Mouse (Mus musculus): ENCODE measurements around the gene Clpx. TPM values are rescaled to one million over a fixed set of nuclear protein-coding genes. Genes with fewer than 3 reads are reported as not detected.
"Not testable (repeated sequence)": the region's sequence is repeated elsewhere in the genome, so short reads cannot be mapped to it uniquely, and the experiment has no call there.

The Clpx gene
- polyA plus RNA-seq, 1 experiment, result 4.0 TPM

- Histone ChIP-seq H3K4me1 (ENCODE audit: control insufficient read depth, insufficient read depth, insufficient read length) (no peaks in the 10 kb centered on the region), H3K4me3 (ENCODE audit: extremely low read depth, insufficient read depth, insufficient read length) (no peak overlapping the region), H3K27ac (ENCODE audit: insufficient read depth, low read length) (no peak overlapping the region), H3K36me3 (ENCODE audit: control insufficient read depth, insufficient read depth, low read length) (peaks cover 38% of the 10 kb centered on the region), H3K27me3 (ENCODE audit: control insufficient read depth, insufficient read depth, low read length) (no peaks in the 10 kb centered on the region)
- TF ChIP-seq CTCF (IDR thresholded peaks at IDR 0.05; ENCODE audit: extremely low read depth, insufficient read depth, insufficient read length, insufficient replicate concordance) (no peak), POLR2A (IDR thresholded peaks at IDR 0.05; ENCODE audit: low read depth, low read length) (no peak)
- WGBS, result 90% methylated on average over 11 of the region's 11 CpGs
- DNase-seq (ENCODE audit: low read depth in 1 of 2, low spot score in 2 of 2), result no peak
Observed at GRCm38 (mm10) chr9:65322255-65322900, 28.3 kb downstream of the Clpx start.

- TF ChIP-seq POLR2A (IDR thresholded peaks at IDR 0.05; ENCODE audit: low read depth, low read length), result no peak
- no peak for DNase-seq (ENCODE audit: low read depth in 1 of 2, low spot score in 2 of 2)
- no peak overlapping the region for H3K27ac ChIP-seq (ENCODE audit: insufficient read depth, low read length)
- H3K4me3 ChIP-seq (ENCODE audit: extremely low read depth, insufficient read depth, insufficient read length), result no peak overlapping the region
- H3K36me3 ChIP-seq (ENCODE audit: control insufficient read depth, insufficient read depth, low read length), result peaks cover 33% of the 10 kb centered on the region
- H3K4me1 ChIP-seq (ENCODE audit: control insufficient read depth, insufficient read depth, insufficient read length), result no peaks in the 10 kb centered on the region
- no peaks in the 10 kb centered on the region for H3K27me3 ChIP-seq (ENCODE audit: control insufficient read depth, insufficient read depth, low read length)
Observed at GRCm38 (mm10) chr9:65325971-65326370, 31.9 kb downstream of the Clpx start.

- Histone ChIP-seq H3K36me3 (ENCODE audit: control insufficient read depth, insufficient read depth, low read length) (peaks cover 29% of the 10 kb centered on the region), H3K27ac (ENCODE audit: insufficient read depth, low read length) (no peak overlapping the region), H3K27me3 (ENCODE audit: control insufficient read depth, insufficient read depth, low read length) (no peaks in the 10 kb centered on the region), H3K4me1 (ENCODE audit: control insufficient read depth, insufficient read depth, insufficient read length) (no peaks in the 10 kb centered on the region), H3K4me3 (ENCODE audit: extremely low read depth, insufficient read depth, insufficient read length) (no peak overlapping the region)
- TF ChIP-seq CTCF (IDR thresholded peaks at IDR 0.05; ENCODE audit: extremely low read depth, insufficient read depth, insufficient read length, insufficient replicate concordance), result no peak
- no peak for TF ChIP-seq POLR2A (IDR thresholded peaks at IDR 0.05; ENCODE audit: low read depth, low read length)
- no peak for DNase-seq (ENCODE audit: low read depth in 1 of 2, low spot score in 2 of 2)
- WGBS, result 97% methylated on average over 2 of the region's 2 CpGs
Observed at GRCm38 (mm10) chr9:65327371-65327770, 33.3 kb downstream of the Clpx start.

GRCm38 (mm10) chr9:65333958-65334357 is 39.9 kb downstream of the Clpx start:
- H3K27me3 ChIP-seq (ENCODE audit: control insufficient read depth, insufficient read depth, low read length), result no peaks in the 10 kb centered on the region
- H3K4me1 ChIP-seq (ENCODE audit: control insufficient read depth, insufficient read depth, insufficient read length), result no peaks in the 10 kb centered on the region
- TF ChIP-seq POLR2A (IDR thresholded peaks at IDR 0.05; ENCODE audit: low read depth, low read length) (no peak), CTCF (IDR thresholded peaks at IDR 0.05; ENCODE audit: extremely low read depth, insufficient read depth, insufficient read length, insufficient replicate concordance) (no peak)
- DNase-seq (ENCODE audit: low read depth in 1 of 2, low spot score in 2 of 2), result no peak
- peaks cover 1% of the 10 kb centered on the region; the same call in 1 of the 2 replicates for H3K36me3 ChIP-seq (ENCODE audit: control insufficient read depth, insufficient read depth, low read length)
- no peak overlapping the region for H3K27ac ChIP-seq (ENCODE audit: insufficient read depth, low read length)
- H3K4me3 ChIP-seq (ENCODE audit: extremely low read depth, insufficient read depth, insufficient read length), result no peak overlapping the region
- 93% methylated on average over 5 of the region's 5 CpGs for WGBS

GRCm38 (mm10) chr9:65339146-65339545 is 45.1 kb downstream of the Clpx start:
- 88% methylated on average over 4 of the region's 4 CpGs for WGBS
- H3K4me3 ChIP-seq (ENCODE audit: extremely low read depth, insufficient read depth, insufficient read length), result no peak overlapping the region
- TF ChIP-seq CTCF (IDR thresholded peaks at IDR 0.05; ENCODE audit: extremely low read depth, insufficient read depth, insufficient read length, insufficient replicate concordance) (no peak), POLR2A (IDR thresholded peaks at IDR 0.05; ENCODE audit: low read depth, low read length) (no peak)
- DNase-seq (ENCODE audit: low read depth in 1 of 2, low spot score in 2 of 2), result no peak
- no peaks in the 10 kb centered on the region for H3K4me1 ChIP-seq (ENCODE audit: control insufficient read depth, insufficient read depth, insufficient read length)
- H3K27me3 ChIP-seq (ENCODE audit: control insufficient read depth, insufficient read depth, low read length), result no peaks in the 10 kb centered on the region
- no peaks in the 10 kb centered on the region for H3K36me3 ChIP-seq (ENCODE audit: control insufficient read depth, insufficient read depth, low read length)
- no peak overlapping the region for H3K27ac ChIP-seq (ENCODE audit: insufficient read depth, low read length)

GRCm38 (mm10) chr9:65340414-65340813 is 46.4 kb downstream of the Clpx start:
- DNase-seq (ENCODE audit: low read depth in 1 of 2, low spot score in 2 of 2), result no peak
- H3K4me3 ChIP-seq (ENCODE audit: extremely low read depth, insufficient read depth, insufficient read length), result no peak overlapping the region
- 88% methylated on average over 2 of the region's 2 CpGs for WGBS
- TF ChIP-seq POLR2A (IDR thresholded peaks at IDR 0.05; ENCODE audit: low read depth, low read length) (no peak), CTCF (IDR thresholded peaks at IDR 0.05; ENCODE audit: extremely low read depth, insufficient read depth, insufficient read length, insufficient replicate concordance) (no peak)
- no peak overlapping the region for H3K27ac ChIP-seq (ENCODE audit: insufficient read depth, low read length)
- H3K27me3 ChIP-seq (ENCODE audit: control insufficient read depth, insufficient read depth, low read length), result no peaks in the 10 kb centered on the region
- H3K4me1 ChIP-seq (ENCODE audit: control insufficient read depth, insufficient read depth, insufficient read length), result no peaks in the 10 kb centered on the region
- no peaks in the 10 kb centered on the region for H3K36me3 ChIP-seq (ENCODE audit: control insufficient read depth, insufficient read depth, low read length)

- Histone ChIP-seq H3K4me3 (ENCODE audit: extremely low read depth, insufficient read depth, insufficient read length) (peak overlapping the region; percentile 71), H3K27ac (ENCODE audit: insufficient read depth, low read length) (peak overlapping the region; percentile 73)
- H3K4me1 ChIP-seq (ENCODE audit: control insufficient read depth, insufficient read depth, insufficient read length); H3K27me3 ChIP-seq (ENCODE audit: control insufficient read depth, insufficient read depth, low read length); H3K36me3 ChIP-seq (ENCODE audit: control insufficient read depth, insufficient read depth, low read length); DNase-seq (ENCODE audit: low read depth in 1 of 2, low spot score in 2 of 2): not testable (repeated sequence)
- 72% methylated on average over 11 of the region's 11 CpGs for WGBS
Observed at GRCm38 (mm10) chr9:65345439-65345838, 51.4 kb downstream of the Clpx start.

All from spleen, adult 2 months (tissue).